Mouse (Mus musculus) stomach, embryonic 16.5 days (tissue): ENCODE results near the gene Rusc1. TPM values are rescaled to one million over a fixed set of nuclear protein-coding genes. Genes with fewer than 3 reads are reported as not detected.

ENCODE experiments used
- ATAC-seq: fragments of 200-750 bp; cut with Nextera tagmentation; 2 replicates; pipeline ENCODE4 v1.8.0; 2017; ENCODE audit warnings: moderate number of reproducible peaks, moderate TSS enrichment; ENCODE audit not compliant: insufficient read depth, low FRiP score
- H3K27ac ChIP-seq: fragments of 300-500 bp; sonication (generic); 2 replicates; pipeline ENCODE4 v1.5.1; 2014; ENCODE audit warnings: low read length
- H3K27me3 ChIP-seq: fragments of 300-500 bp; sonication (generic); 2 replicates; pipeline ENCODE4 v1.6.1; 2014; ENCODE audit warnings: low read length, control low read depth, mixed read lengths; ENCODE audit not compliant: control insufficient read depth, insufficient read depth
- H3K36me3 ChIP-seq: fragments of 300-500 bp; sonication (generic); 2 replicates; pipeline ENCODE4 v1.6.1; 2014; ENCODE audit warnings: low read length; ENCODE audit not compliant: control insufficient read depth, insufficient read depth
- H3K4me1 ChIP-seq: fragments of 300-500 bp; sonication (generic); 2 replicates; pipeline ENCODE4 v1.6.1; 2014; ENCODE audit warnings: low read length, control low read depth, mixed read lengths; ENCODE audit not compliant: control insufficient read depth, insufficient read depth
- H3K4me2 ChIP-seq: fragments of 300-500 bp; sonication (generic); 2 replicates; pipeline ENCODE4 v1.6.1; 2014; ENCODE audit warnings: low read depth, low read length, mixed read lengths
- H3K4me3 ChIP-seq: fragments of 300-500 bp; sonication (generic); replicated peaks from 2 replicates; pipeline ENCODE4 v1.5.1; 2014; ENCODE audit warnings: mild to moderate bottlenecking, low read length
- H3K9ac ChIP-seq: fragments of 300-500 bp; sonication (generic); 2 replicates; pipeline ENCODE4 v1.6.1; 2014; ENCODE audit warnings: low read length
- H3K9me3 ChIP-seq: fragments of 300-500 bp; sonication (generic); replicated peaks from 2 replicates; pipeline ENCODE4 v1.6.1; 2016; ENCODE audit warnings: low read length, control low read depth; ENCODE audit not compliant: control insufficient read depth
- WGBS: fragments of 180-500 bp; shearing (Covaris S2); extraction: QIAGEN DNeasy Blood & Tissue Kit; methylation state at CpG from one replicate; pipeline ENCODE4 v1.1.7; 2014; 5-methylcytosine and 5-hydroxymethylcytosine counted together
- polyA plus RNA-seq: library from polyadenylated mRNA; unstranded; fragments of >200 nt; fragmentation: Nextera tagmentation; extraction: Ambion mirVana; gene quantifications from 2 replicates; pipeline ENCODE4 v1.2.1, GENCODE M21; 2015

Rusc1 gene
- polyA plus RNA-seq, 1 experiment from 2014 or later: 19.2 TPM

GRCm38 (mm10) chr3:89101812-89102494 lies 8.8 kb upstream of the Rusc1 start, which contains the start of gene Fdps:
Fdps (minus strand) TSS chr3:89101959.
- Histone ChIP-seq H3K4me3 (peak within 1 kb of the TSS; percentile 56), H3K9ac (peak within 1 kb of the TSS; percentile 70), H3K27me3 (no peaks in the 10 kb centered on the region), H3K36me3 (peaks cover 4% of the 10 kb centered on the region; the same call in 1 of the 2 replicates), H3K9me3 (no peaks in the 10 kb centered on the region), H3K4me1 (peaks cover 21% of the 10 kb centered on the region), H3K27ac (peak within 1 kb of the TSS; percentile 85), H3K4me2 (peak within 1 kb of the TSS; percentile 69)
- under 1% methylated on average over 26 of the region's 26 CpGs for WGBS
- peak; percentile 100 for ATAC-seq

- ATAC-seq: peak; percentile 21; the same call in 1 of the 2 replicates
- Histone ChIP-seq H3K9ac (peak overlapping the region; percentile 70), H3K4me1 (peaks cover 21% of the 10 kb centered on the region), H3K4me3 (peak overlapping the region; percentile 56), H3K27me3 (no peaks in the 10 kb centered on the region), H3K36me3 (peaks cover 6% of the 10 kb centered on the region; the same call in 1 of the 2 replicates), H3K9me3 (no peaks in the 10 kb centered on the region), H3K4me2 (peak overlapping the region; percentile 69), H3K27ac (peak overlapping the region; percentile 57)
- under 1% methylated on average over 19 of the region's 19 CpGs for WGBS
These were observed 8.3 kb upstream of the Rusc1 start for GRCm38 (mm10) chr3:89101459-89101811.

- peak within 1 kb of the TSS; percentile 57 for H3K27ac ChIP-seq
- peak within 1 kb of the TSS; percentile 70 for H3K9ac ChIP-seq
- no peaks in the 10 kb centered on the region for H3K9me3 ChIP-seq
- H3K27me3 ChIP-seq: no peaks in the 10 kb centered on the region
- ATAC-seq: no peak
- peaks cover 21% of the 10 kb centered on the region for H3K4me1 ChIP-seq
- 26% methylated on average over 7 of the region's 7 CpGs for WGBS
- peaks cover 9% of the 10 kb centered on the region; the same call in 1 of the 2 replicates for H3K36me3 ChIP-seq
- peak within 1 kb of the TSS; percentile 56 for H3K4me3 ChIP-seq
- peak within 1 kb of the TSS; percentile 69 for H3K4me2 ChIP-seq
These were observed 7.7 kb upstream of the Rusc1 start, which contains the start of gene Gm43738 for GRCm38 (mm10) chr3:89100811-89101210. Gm43738 (minus strand) TSS chr3:89101099.

GRCm38 (mm10) chr3:89094021-89094420 lies 910 bp upstream of the Rusc1 start:
- Histone ChIP-seq H3K4me2 (no peak overlapping the region), H3K27ac (no peak overlapping the region)
- 78% methylated on average over 10 of the region's 10 CpGs for WGBS

DNA sequence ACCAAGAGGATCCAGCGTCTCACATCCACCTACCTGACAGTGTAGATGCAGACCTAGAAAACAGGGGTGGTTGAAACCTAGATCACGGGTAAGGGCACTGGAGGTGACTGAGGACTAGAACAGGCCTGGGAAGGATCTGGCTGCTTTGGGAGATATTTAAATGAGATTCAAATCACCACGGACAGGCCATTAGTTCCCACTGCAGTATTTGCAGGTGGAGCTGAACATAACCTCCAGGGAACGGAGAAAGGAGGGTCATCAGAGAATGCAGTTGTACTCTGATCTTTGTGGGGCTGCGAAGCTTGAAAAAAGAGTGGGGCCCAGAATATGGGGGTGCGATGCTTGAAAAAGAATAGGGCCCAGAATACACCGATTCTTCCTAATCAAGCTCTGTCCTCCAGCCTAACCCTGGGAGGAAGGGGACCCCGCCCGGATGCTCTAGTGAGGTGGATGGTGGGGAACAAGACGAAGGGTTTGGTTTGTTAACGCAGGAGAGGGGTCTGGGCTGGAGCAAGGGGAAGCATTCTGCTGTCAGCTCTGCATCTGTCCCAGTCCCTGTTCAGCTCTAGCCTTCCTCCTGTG lies 511 bp downstream of the Rusc1 start:
- Histone ChIP-seq H3K9ac (peak overlapping the region; percentile 46), H3K9me3 (no peaks in the 10 kb centered on the region), H3K27ac (no peak overlapping the region), H3K4me3 (peak overlapping the region; percentile 30), H3K36me3 (peaks cover 5% of the 10 kb centered on the region; the same call in 1 of the 2 replicates), H3K4me1 (peaks cover 27% of the 10 kb centered on the region), H3K4me2 (peak overlapping the region; percentile 49), H3K27me3 (no peaks in the 10 kb centered on the region)
- WGBS: 29% methylated on average over 11 of the region's 11 CpGs
- no peak for ATAC-seq

More at GRCm38 (mm10) chr3:89094021-89094420, 910 bp upstream of the Rusc1 start:
- Histone ChIP-seq H3K9ac (no peak overlapping the region), H3K4me3 (no peak overlapping the region), H3K36me3 (peaks cover 9% of the 10 kb centered on the region; the same call in 1 of the 2 replicates), H3K4me1 (peaks cover 19% of the 10 kb centered on the region), H3K9me3 (no peaks in the 10 kb centered on the region), H3K27me3 (no peaks in the 10 kb centered on the region)
- no peak for ATAC-seq

DNA sequence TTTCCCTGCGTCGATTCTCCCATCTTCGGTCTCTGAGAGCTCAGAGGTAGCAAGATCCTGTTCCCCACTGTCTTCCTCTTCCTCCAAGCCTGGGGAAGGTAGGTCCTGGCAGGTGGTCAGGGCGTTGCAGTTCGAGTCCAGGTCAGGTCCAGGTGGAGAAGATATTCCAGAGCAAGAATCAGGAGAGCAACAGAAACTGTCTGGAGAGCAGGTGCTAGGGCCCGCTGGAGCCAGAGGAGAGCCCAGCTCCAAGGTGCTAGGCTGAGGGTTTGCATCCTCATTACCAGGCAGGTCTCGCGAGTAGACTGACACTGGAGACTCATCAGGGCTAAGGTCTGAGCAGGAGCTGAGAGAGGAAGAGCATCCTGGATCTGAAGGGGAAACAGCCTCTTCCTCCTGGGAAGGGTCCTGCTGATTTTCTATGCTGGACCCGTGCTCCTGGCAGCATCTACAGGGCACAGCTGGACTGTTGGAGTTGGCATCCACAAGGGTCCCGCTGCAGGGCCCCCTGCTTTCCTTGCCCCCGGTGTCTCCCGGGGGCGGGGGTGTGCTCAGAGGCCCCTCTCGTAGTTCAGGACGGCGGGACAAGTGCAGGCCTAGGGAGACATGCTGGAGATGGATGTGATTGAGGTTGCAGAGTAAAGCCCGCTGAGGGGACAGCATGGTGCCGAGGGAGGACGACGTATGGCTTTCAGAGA lies 1.2 kb downstream of the Rusc1 start:
- WGBS: 18% methylated on average over 20 of the region's 20 CpGs
- H3K27me3 ChIP-seq: no peaks in the 10 kb centered on the region
- H3K9ac ChIP-seq: peak overlapping the region; percentile 83
- H3K4me1 ChIP-seq: peaks cover 28% of the 10 kb centered on the region
- H3K9me3 ChIP-seq: no peaks in the 10 kb centered on the region
- H3K4me3 ChIP-seq: peak overlapping the region; percentile 75
- ATAC-seq: no peak
- peaks cover 5% of the 10 kb centered on the region; the same call in 1 of the 2 replicates for H3K36me3 ChIP-seq
- H3K27ac ChIP-seq: no peak overlapping the region
- H3K4me2 ChIP-seq: peak overlapping the region; percentile 100

DNA sequence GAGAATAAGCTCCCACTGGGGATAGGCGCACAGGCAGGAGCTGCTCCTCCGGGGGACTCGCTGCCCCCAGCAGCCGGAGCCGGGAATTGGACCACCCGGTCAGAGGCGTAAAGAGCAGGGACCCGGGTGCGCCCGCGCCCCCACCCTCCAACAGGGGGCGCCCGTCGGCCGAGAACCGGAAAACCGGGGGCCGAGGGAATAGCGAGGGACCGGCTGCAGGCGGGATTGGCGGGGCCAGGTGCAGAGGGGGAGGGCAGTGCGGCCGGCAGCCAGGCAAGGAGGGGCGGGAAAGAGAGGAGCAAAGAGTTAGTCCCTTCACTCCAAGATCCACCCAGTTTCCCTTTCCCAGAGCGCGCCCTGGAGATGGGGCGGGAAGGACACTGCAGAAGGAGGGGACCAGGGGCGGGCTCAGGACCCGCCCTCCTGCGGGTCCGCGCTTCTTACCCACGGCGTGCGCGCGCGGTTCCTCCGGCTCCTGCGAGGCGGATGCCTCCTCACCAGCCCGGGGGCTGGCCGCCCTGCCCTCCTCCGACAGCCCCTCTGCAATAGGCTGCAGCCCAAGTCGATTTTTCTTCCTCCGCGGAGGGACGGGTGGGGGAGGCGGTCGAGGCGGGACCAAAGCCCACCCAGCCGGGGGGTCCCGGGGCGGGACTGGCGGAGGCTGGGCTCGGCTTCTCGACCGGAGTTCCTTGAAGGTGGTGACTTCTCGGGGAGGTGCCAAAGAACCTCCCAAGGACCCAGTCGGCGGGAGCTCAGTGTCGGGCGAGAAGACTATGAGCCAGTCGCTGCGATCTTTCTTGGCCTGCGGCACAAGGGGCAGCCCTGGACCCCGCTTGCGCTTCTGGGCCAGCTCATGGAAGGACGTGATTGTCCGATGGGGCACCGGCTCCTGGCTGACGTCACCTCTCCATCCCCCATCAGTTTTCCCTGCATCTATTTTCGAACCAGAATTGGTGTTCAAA lies 2.1 kb downstream of the Rusc1 start:
- peak; percentile 76 for ATAC-seq
- H3K4me1 ChIP-seq: peaks cover 28% of the 10 kb centered on the region
- WGBS: under 1% methylated on average over 68 of the region's 74 CpGs

DNA sequence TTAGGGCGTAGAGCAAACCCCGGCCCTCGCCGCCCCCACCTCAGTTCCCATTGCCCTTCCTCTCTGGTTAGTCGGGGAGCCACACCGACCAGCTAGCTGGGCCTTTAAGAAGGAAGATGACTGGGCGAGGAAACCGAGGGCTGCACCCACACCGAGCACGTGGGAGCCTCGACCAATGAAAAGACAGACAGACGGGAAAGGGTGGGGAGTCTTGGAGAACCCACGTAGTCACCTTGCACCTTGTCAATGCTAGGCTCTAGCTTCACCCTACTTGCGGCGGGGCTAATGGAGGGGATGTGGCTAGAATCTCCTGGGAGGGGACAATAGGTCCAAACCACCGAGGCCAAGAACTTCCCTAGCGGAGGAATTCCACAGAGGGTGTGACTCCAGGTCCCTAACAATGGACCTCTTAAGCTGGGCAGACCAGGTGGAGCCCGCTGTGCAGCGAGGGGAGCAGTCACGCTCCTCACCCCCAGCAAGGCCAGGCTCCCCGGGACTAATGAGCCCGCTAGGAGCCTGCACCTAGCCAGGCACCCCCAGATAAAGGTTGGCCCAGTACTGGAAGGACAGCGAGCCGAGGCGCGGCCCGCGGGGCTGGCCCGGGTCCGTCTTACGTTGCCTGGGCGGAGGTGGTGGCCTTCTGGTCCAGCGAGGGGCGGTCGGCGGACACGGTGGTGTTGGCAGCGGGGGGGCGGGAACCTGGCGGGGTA lies 3.1 kb downstream of the Rusc1 start:
- H3K4me3 ChIP-seq: peak overlapping the region; percentile 75
- H3K9me3 ChIP-seq: no peaks in the 10 kb centered on the region
- ATAC-seq: peak; percentile 82
- peak overlapping the region; percentile 83 for H3K9ac ChIP-seq
- H3K4me2 ChIP-seq: peak overlapping the region; percentile 100
- peaks cover 28% of the 10 kb centered on the region for H3K4me1 ChIP-seq
- H3K27ac ChIP-seq: peak overlapping the region; percentile 90
- WGBS: under 1% methylated on average over 39 of the region's 40 CpGs
- H3K36me3 ChIP-seq: no peaks in the 10 kb centered on the region; the same call in 1 of the 2 replicates
- H3K27me3 ChIP-seq: no peaks in the 10 kb centered on the region

More for the DNA sequence above, 2.1 kb downstream of the Rusc1 start:
- H3K27me3 ChIP-seq: no peaks in the 10 kb centered on the region
- H3K4me3 ChIP-seq: peak overlapping the region; percentile 75
- H3K36me3 ChIP-seq: no peaks in the 10 kb centered on the region; the same call in 1 of the 2 replicates
- H3K9me3 ChIP-seq: no peaks in the 10 kb centered on the region
- peak overlapping the region; percentile 100 for H3K4me2 ChIP-seq
- peak overlapping the region; percentile 83 for H3K9ac ChIP-seq
- H3K27ac ChIP-seq: peak overlapping the region; percentile 90
